Mouse (Mus musculus) cerebellum, adult 11 months (tissue): Measurements from ENCODE around the gene Tgm6.
A peak's percentile ranks its signal among the peaks of the same experiment; 100 is the strongest.

ENCODE experiments used
- DNase-seq: peaks from one replicate; pipeline ENCODE4 v3.0.0; 2022

Gene Tgm6

GRCm38 (mm10) chr2:130112116-130112515, at the start of gene Tgm6:
TSS of gene Tgm6 (plus strand) at chr2:130112416.
- DNase-seq: no peak

GRCm38 (mm10) chr2:130068228-130068627, 44.0 kb upstream of the Tgm6 start:
- DNase-seq: peak; percentile 6

GRCm38 (mm10) chr2:130070396-130070795, 41.8 kb upstream of the Tgm6 start:
- DNase-seq: no peak

DNA sequence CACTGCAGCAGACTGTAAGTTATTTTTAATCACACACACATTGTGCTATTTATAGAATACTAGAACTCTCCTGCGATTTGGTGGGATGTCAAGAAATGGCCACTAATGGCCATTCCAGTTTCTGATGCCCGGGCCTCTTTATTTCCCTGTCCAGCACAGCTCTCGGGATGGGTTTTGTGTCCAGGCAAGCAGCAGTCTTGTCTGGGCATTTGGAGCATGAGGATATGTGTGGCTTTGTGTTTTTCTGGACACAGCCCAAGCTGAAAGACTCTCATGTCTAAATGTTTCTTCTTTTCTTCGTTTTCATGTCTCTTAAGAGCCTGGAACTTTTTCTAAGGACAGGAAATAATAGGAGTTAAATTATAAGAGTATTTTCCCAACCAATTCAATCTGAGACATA, 588 bp downstream of the Tgm6 start:
- DNase-seq: no peak

GRCm38 (mm10) chr2:130113379-130113778, 1.2 kb downstream of the Tgm6 start:
- DNase-seq: no peak

GRCm38 (mm10) chr2:130118649-130119048, 6.4 kb downstream of the Tgm6 start:
- DNase-seq: no peak

GRCm38 (mm10) chr2:130125279-130126059, 13.3 kb downstream of the Tgm6 start:
- no peak for DNase-seq

DNA sequence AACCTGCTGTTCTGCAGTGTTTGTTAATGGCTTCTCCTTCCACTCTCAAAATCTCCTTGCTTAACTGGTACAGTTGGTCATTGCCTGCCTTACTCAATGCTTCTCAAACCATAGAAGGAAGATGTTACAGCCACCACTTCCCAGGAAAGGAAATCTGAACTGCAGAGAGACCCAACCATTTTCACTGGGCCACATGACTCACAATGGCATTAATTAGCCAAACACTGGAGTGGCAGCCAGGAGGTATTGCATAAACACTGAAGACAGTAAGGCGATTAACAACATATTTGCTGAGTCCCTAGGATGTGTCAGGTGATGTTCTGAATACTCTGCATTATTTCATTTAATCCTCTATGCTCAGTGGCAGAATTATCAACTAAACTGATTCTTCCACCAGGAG, 13.9 kb downstream of the Tgm6 start:
- no peak for DNase-seq

- DNase-seq: no peak
Observed at GRCm38 (mm10) chr2:130129687-130130086, 17.5 kb downstream of the Tgm6 start.

- DNase-seq: no peak
Observed at GRCm38 (mm10) chr2:130143011-130143410, 30.8 kb downstream of the Tgm6 start.

DNA sequence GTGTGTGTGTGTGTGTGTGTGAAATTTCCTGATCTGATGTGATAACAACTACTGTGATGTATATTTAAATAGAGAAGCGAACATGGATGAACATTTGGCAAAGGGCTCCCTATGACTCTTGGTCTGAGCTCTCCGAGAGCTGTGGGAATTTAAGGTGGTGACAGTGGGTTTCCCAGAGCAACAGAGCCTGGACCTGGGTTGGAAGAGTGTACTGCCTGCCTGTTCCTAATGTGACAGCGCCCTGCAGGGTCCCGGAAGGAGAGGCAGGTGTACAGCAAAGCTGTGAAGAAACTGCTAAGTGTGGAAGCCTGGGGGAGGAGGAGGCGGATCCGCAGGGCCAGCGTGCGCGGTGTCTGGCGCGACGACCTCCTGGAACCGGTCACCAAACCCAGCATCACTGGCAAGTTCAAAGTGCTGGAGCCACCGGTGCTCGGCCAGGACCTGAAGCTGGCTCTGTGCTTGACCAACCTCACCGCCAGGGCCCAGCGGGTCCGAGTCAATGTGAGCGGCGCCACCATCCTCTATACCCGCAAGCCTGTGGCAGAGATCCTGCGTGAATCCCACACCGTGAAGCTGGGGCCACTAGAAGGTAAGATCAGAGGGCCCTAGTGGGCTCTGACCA, 32.6 kb downstream of the Tgm6 start:
- no peak for DNase-seq

- no peak for DNase-seq
Observed at GRCm38 (mm10) chr2:130146089-130146668, 34.0 kb downstream of the Tgm6 start.

- DNase-seq: no peak
Observed at GRCm38 (mm10) chr2:130155171-130155570, 43.0 kb downstream of the Tgm6 start.

GRCm38 (mm10) chr2:130155851-130156250, 43.6 kb downstream of the Tgm6 start:
- no peak for DNase-seq

DNA sequence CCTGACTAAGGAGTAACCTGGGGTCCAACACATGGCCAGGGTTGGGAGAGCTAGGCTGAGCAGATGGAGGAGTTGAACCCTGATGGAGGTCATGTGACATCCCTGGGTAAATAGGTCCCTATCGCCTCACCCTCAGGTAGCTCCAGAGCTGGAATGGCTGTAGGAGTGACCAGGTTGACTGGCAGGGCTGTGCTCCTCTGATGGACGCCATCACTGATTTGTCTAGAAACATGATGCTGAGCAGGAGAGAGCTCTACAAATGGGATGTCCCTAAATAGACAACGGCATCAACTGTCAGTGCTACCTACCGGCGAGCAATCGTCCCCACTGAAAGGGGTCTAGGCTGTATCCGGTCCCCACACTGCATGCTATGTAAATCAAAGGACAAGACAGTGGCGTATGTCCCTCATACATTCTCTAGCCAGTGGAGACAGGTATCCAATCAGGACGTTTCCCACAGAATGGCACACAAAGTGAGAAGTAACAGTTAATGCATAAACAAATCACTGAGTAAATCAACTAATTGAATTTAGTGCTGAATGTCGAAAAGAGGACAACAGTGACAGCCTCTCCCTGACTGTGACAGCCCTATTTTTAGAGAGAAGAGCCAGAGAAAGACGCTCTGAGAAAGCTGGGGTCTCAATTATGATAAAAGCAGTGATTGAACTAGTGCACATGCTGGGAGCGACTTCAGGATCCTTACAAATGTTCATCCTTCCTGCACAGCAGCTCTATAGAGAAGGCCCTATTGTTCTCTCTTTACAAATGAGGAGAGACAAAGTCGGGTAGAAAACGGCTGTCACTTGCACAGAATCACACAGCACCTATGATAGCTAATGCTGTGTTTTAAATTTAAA, 45.2 kb downstream of the Tgm6 start:
- DNase-seq: no peak

DNA sequence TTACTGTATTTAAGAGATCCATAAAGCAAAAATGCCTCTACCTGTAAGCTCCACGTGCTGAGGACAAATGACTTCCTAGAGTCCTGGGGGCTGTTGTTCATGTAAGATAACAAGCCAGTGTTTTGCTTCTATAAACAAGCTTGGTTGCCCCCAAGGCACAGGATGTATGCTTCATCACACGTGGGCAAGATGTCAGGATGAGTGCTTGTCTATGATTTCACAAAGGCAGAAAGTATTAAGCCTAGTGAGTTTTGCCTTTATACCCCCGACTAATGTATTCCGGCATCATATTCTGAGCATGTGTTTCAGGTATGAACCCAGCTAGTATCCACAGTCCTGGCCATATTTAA, 45.8 kb downstream of the Tgm6 start:
- no peak for DNase-seq

GRCm38 (mm10) chr2:130162701-130163100, 50.5 kb downstream of the Tgm6 start:
- no peak for DNase-seq

- DNase-seq: peak; percentile 25
Observed at GRCm38 (mm10) chr2:130166311-130167214, 54.3 kb downstream of the Tgm6 start.

GRCm38 (mm10) chr2:130167861-130168260, 55.6 kb downstream of the Tgm6 start:
- DNase-seq: peak; percentile 22

DNA sequence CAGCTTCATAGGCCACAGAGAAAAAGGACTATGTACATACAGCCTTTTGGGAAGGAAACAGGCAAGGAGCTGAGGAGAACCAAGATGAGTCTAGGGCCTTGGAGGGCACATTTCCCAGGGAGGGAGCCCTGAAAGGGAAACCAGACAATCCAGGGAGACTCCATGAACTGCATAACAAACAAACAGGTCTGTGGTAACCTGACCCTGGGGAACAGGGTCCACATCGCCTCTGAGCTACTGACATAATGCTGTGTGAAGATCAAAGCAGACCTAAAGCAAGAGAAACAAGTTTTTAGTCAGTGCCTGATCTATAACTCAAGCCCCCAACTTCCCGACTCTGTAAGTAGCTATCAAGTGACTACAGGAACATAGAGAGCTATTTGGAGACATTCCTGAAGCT, 59.5 kb downstream of the Tgm6 start:
- DNase-seq: no peak

GRCm38 (mm10) chr2:130176820-130177219, 64.6 kb downstream of the Tgm6 start:
- no peak for DNase-seq

- no peak for DNase-seq
Observed at GRCm38 (mm10) chr2:130178381-130178705, 66.1 kb downstream of the Tgm6 start.
